Mouse (Mus musculus) thymus, adult 2 months (tissue): ENCODE measurements around the gene Usp29.
"Not testable (repeated sequence)": the region's sequence is repeated elsewhere in the genome, so short reads cannot be mapped to it uniquely, and the experiment has no call there.

Source experiments
- CTCF ChIP-seq: fragments of 200-500 bp; IDR thresholded peaks from 2 replicates; pipeline ENCODE4 v1.5.1; 2012; ENCODE audit warnings: mild to moderate bottlenecking, control low read depth, low read length, moderate library complexity, borderline replicate concordance; ENCODE audit not compliant: control insufficient read depth, poor library complexity, insufficient read depth; ENCODE audit errors: extremely low read depth
- POLR2A ChIP-seq: fragments of 200-500 bp; IDR thresholded peaks from 2 replicates; pipeline ENCODE4 v1.6.1; 2012; ENCODE audit warnings: mild to moderate bottlenecking, low read length, control low read depth, moderate library complexity; ENCODE audit not compliant: control insufficient read depth, poor library complexity, insufficient read depth; ENCODE audit errors: extremely low read depth

- not testable (repeated sequence) for TF ChIP-seq CTCF, POLR2A
These were observed 148.5 kb downstream of the Usp29 start for GRCm38 (mm10) chr7:6878849-6879248.
